Mouse (Mus musculus) spleen, postnatal 36 days (tissue): ENCODE measurements around the gene Avpi1.

ENCODE experiments used
- DNase-seq, 2 experiments: peaks; one replicate each; pipeline ENCODE4 v3.0.0; 2022; ENCODE audit warnings: low spot score in 2 of 2, mixed read lengths in 1 of 2

The Avpi1 gene

DNA sequence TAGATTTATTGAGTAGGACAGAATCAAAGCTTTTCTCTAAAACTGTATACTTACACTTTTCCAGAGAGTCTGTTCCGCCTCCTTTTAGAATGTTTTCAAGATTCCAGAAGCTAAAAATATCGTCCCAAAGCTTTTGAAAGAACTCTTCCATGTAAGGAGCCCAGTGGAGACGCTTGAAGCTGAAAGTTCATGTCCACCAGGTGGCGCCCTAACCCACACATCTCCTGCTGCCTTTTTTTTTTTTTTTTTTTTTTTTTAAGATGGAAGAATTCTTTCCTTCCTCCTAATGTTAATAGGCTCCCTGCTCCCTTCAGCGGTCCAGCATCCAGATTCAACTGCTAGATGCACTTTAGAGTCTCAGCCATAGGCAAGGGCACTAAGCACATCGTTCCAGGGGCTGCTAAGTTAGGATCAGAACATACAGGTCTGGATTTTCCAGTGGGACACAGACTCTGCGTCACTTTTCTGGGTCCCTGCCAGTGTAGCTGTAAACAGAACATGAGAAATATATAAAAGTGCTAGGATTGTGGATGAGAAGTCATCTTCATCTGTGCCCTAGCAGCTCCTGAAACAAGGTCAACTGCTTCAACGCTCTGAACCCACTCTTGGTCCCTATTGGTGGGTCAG is 15.8 kb upstream of the Avpi1 start:
- DNase-seq: peak; percentile 56 to 69

DNA sequence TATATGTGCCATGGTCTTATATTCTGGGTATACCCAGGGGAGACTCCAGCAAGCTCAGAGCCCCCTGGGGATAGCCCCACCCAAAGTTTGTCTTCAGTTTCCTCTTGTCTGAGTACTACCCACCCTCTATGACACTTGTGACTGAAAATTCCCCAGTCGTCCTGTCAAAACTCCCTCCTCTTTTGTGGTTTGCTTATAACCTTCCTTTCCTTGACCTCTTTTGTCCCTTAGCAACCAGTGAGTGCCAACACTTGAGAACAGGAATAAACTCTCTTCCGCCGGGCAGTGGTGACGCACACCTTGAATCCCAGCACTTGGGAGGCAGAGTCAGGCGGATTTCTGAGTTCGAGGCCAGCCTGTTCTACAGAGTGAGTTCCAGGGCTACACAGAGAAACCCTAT is 15.2 kb upstream of the Avpi1 start:
- DNase-seq: no peak

DNA sequence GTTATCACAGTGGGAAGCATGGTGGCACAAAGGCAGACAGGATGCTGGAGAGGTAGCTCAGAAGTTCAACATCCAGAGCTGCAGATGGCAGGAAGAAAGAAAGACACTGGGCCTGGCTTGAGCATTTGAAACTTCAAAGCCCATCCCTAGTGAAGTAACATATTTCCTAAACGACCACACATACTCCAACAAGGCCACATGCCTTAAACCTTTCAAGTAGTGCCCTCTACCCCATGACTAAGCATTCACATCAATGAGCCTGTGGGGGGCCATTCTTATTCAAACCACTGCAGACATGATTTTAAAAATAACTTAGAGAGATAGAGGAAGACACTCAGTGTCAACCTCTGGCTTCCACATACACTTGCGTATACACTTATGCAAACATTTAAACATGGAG is 13.9 kb upstream of the Avpi1 start:
- no peak for DNase-seq

GRCm38 (mm10) chr19:42141998-42142397 is 13.1 kb upstream of the Avpi1 start:
- DNase-seq: no peak

- no peak for DNase-seq
These were observed 11.1 kb upstream of the Avpi1 start for GRCm38 (mm10) chr19:42139724-42140517.

GRCm38 (mm10) chr19:42138517-42139285 is 9.8 kb upstream of the Avpi1 start:
- no peak for DNase-seq

GRCm38 (mm10) chr19:42137167-42137672 is 8.4 kb upstream of the Avpi1 start:
- no peak for DNase-seq

- DNase-seq: no peak
These were observed 7.3 kb upstream of the Avpi1 start for GRCm38 (mm10) chr19:42136126-42136525.

- no peak for DNase-seq
These were observed 6.2 kb upstream of the Avpi1 start for GRCm38 (mm10) chr19:42135070-42135469.

GRCm38 (mm10) chr19:42131101-42131500 is 2.2 kb upstream of the Avpi1 start:
- DNase-seq: no peak

- DNase-seq: no peak
These were observed 1.4 kb upstream of the Avpi1 start for GRCm38 (mm10) chr19:42130294-42130606.

DNA sequence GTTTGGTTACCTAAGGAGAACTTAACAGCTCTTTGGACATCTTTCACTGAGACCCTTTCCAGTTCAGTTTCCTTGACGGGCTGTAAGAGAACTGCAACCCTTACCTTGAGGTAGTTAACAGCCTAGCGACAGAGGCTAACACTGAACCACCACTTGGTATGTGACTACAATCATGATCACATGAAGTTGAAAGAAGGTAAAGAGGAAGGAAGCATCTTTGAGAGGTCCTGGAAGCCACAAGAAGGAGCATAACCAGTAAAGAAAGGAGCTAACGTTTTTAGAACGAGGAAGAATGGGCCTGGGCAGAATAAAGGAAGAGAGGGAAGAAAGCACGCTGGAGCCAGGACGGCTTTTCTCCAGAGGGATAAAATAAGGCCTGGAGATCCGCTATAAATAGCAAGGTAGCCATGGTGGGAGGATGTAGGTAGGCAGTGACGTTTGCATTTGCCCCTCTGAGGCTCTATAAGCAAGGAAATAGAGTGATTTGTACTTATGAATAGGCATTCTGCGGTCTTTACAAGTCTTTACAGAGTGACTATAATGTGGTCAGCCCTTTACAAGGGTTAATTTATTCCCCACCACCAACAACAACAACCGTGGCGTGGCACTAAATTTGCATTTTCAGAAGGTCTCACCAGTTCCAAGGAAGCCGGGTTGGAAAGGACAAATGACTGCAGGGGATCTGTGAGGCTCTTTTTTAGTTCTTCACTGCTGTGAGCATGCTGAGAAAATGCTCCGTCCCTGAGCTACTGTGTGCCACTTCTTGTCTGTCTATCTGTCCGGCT is 842 bp upstream of the Avpi1 start:
- DNase-seq: no peak

DNA sequence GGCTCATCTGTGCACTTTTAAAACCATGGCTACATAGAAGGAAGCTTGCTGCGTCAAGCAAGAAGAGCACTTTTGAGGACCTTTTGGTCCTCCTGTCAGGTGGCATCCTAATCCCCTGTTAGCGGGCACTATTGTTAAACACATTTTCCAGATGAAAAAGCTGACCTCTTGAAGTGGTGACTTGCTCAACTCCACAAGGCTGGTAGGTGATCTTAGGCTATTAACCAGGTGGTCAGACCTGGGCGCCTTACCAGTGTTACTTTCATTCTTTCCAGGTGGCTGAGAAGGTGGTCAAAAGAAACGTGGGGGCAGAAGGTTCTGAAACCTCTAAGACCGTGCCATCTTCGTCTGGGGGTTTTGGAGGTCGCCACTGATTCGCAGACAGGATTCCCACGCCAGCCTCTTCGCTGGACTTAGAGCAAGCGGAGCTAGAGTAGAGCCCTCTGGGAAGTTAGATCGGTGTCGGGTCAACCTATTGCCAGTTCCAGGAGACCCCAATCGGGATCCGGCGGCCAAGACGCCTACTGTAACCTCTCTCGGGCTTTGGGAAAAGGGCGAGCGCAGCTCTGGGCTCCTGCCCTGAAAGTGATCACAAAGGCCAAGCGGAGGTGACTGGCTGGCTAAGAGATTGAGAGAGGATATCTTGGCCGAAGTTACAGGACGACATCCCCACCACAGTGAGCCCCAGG is 663 bp downstream of the Avpi1 start:
- no peak for DNase-seq

DNA sequence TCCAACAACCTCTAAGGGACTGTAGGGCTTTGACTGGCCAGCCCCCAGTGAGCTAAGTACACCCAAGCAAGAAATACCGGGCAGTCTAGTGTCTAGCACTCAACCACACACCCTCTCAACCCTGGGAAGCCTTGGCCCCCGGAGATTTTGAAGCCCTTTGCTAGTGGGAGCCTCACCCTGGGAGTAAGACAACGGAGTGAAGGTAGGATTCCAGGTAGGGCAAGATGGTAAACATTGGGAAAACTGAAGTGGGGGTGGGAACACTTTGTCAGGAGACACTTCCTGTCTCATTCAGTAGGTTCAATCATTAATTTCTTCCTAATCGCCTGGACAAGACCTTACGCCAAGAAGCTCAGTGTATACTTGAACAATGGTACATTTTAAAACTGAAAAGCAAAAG is 1.8 kb downstream of the Avpi1 start:
- DNase-seq: no peak

DNA sequence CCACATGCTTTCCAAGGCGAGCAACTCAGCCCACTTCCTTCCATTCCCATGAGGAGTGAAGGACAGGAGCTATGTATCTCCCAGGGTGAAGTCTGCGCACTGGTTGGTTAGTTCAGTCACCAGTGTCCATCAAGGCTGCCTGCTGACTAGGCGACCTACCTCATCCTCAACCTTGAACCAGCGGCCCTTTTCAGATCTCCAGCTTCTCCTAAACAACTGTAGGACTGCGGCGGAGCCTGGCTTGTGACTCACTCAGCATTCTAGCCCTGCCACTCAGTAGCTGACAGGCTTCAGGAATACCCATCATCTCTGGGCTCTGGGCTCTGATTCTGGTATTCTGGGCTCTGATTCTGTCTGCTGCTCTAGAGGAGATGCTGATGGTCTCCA is 2.6 kb downstream of the Avpi1 start:
- DNase-seq: no peak

GRCm38 (mm10) chr19:42125501-42126218 is 3.2 kb downstream of the Avpi1 start:
- no peak for DNase-seq

- no peak for DNase-seq
These were observed 4.2 kb downstream of the Avpi1 start for GRCm38 (mm10) chr19:42124684-42125083.

- DNase-seq: no peak
These were observed 8.4 kb downstream of the Avpi1 start for GRCm38 (mm10) chr19:42120451-42120850.

GRCm38 (mm10) chr19:42118596-42118995 is 10.3 kb downstream of the Avpi1 start:
- no peak for DNase-seq

DNA sequence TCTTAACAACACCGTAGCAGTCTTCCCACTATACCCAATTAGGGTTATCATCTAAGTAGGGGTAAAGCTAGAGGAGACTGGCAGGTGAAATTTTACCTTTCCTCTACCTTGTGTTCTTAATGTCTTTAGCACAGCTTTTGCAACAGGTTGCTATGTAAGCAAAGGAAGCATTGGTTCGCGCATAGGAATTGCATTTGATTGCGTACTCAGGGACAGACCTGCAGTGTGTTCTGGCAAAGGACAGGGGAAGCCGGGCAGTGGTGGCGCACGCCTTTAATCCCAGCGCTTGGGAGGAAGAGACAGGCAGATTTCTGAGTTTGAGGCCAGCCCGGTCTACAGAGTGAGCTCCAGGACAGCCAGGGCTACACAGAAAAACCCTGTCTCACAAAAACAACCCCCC is 10.7 kb downstream of the Avpi1 start:
- DNase-seq: no peak
